Mouse (Mus musculus) heart, adult 2 months (tissue): Measurements from ENCODE around the gene 1700020L24Rik.

ENCODE experiments used
- CTCF ChIP-seq: fragments of 200-600 bp; IDR thresholded peaks from 2 replicates; pipeline ENCODE4 v1.8.1; 2022; ENCODE audit warnings: antibody characterized with exemption, mild to moderate bottlenecking, moderate library complexity
- POLR2A ChIP-seq: fragments of 200-500 bp; IDR thresholded peaks from 2 replicates; pipeline ENCODE4 v1.6.1; 2011; ENCODE audit warnings: mild to moderate bottlenecking, low read depth, low read length, control low read depth; ENCODE audit not compliant: insufficient read depth

- no peak for TF ChIP-seq POLR2A
- no peak for TF ChIP-seq CTCF
Measured at GRCm38 (mm10) chr11:83448021-83448926, 10.8 kb downstream of the 1700020L24Rik start.
